Mouse (Mus musculus) heart, postnatal 10 days (tissue): Measurements from ENCODE around the gene AI467606. TPM values are rescaled to one million over a fixed set of nuclear protein-coding genes. Genes with fewer than 3 reads are reported as not detected.
A peak's percentile ranks its signal among the peaks of the same experiment; 100 is the strongest.

Source experiments
- DNase-seq, 2 experiments: peaks; one replicate each; pipeline ENCODE4 v3.0.0; 2021
- intact Hi-C: fragments of 180-260 bp; cut with DNase I; formaldehyde crosslinking; loops from one replicate; pipeline ENCODE4 v1.15.1; 2025
- total RNA-seq, 2 experiments: library from RNA; stranded (reverse); gene quantifications; 2 replicates each; pipeline ENCODE4 v1.2.3; 2021

The AI467606 gene
- total RNA-seq, 2 experiments from 2014 or later: 0.94 to 1.5 TPM

DNA sequence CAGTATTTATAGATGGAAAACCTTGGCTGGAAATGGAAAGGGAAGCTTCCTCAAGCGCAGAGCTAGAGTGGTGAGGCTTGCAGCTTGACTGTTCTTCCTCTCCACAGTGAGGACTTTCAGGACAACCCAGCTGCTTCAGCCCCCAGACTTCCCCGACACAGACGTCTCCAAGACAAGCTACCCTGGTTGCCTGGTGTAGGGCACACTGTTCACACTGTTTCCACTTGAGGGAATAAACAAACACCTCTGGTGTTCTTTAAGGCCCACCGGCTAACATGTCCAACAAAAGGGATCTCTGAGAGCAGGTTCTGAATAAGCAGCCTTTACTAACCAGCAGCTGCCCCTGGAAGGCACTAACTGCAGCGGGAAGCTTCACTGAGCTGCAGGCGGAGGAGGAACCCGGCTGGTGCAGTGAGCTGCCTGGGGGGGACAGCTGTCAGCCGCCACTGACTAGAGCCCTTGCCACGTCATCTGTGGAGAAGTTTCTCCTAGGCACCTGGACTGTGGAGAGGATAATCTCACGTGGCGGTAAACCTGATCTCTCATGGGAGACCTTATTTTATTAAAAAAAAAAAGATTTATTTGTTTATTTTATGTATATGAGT is 25.3 kb downstream of the AI467606 start:
- intact Hi-C loops: loop anchor here (10.0 kb wide), 1 partner anchor 472 kb away; the partner anchor contains the start of gene Sgf29
- DNase-seq: no peak

DNA sequence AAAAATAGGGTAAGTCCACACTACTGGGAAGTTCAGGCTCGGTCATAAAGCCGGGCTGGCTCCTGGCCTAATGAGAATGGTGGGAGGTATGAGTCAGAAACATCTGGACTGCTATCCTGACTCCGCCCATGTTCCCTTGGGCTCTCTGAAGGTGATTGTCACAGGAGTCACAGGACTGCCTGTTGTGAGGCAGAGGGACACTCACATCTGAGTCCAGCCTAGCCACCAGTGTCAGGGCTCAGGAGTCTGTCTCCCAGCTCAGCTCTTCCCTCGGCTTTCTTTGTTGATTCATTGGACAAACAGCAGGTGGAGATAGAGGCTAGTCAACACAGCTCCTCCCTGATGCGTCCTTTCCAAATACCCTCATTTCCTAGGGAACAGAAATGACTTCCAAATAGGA is 26.8 kb downstream of the AI467606 start:
- DNase-seq: peak; percentile 38 to 50
- intact Hi-C loops: loop anchor here (2.0 to 10.0 kb wide), 2 partner anchors 69 to 473 kb away; partner anchors contain the start of gene Sgf29

DNA sequence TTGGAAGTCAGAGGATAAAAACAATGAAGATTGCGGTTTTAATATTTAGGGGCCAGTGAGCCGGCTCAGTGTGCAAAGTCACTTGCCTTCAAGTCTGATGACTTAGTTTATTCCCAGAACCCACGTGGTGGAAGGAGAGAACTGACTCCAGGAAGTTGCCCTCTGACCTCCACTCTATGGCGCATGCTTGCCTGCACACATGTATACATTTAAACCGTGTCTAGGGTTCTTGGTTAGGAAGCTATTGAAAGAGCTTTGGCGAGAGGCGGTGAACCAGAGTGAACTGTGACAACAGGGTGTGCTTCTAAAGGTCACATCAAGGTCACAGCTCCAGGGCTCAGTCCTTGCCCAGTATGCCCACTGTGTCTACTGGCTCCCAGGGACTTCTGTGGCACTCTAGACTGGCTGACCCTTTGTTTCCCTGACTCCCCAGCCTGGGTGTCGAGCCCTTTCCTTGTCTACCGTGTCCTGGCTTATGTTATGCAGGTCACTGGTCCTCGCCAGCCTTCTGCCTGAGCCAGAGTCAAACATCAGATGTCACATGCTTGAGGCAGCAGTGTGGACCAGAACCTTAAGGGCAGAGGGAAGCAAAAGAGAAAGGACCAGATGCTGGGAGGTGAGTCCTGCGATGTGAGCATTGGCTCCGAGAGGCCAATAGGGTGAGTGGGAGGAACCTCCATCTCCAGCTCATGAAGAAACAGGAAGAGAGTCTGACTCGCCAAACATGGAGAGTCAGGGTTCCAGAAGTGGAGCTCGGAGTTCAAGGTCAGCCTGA is 27.7 kb downstream of the AI467606 start:
- intact Hi-C loops: loop anchor here (2.0 to 10.0 kb wide), 2 partner anchors 68 to 474 kb away; partner anchors contain the start of gene Sgf29

GRCm38 (mm10) chr7:127121061-127121910 is 30.1 kb downstream of the AI467606 start:
- intact Hi-C loops: no loop called here

More for the DNA sequence above, 27.7 kb downstream of the AI467606 start:
- no peak for DNase-seq

DNA sequence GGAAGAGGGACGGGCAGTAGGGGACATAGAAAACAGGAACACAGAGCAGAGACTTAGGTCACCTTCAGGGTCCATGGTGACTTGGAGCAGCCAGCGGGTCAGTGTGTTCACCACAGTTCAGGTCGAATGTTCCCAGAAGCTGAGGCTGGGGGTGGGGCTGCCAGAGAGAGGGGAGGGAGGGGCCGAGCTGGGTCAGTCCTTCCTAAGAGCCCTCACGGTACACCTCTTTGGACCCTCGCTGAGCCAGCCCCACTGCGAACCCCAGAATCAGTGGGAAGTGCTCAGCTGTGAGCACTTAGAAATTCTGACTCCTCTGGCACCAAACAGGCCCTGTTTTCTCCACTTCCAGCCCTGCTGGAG is 30.7 kb downstream of the AI467606 start, which contains the start of gene Qprt:
Gene Qprt, minus strand, starts transcription at position 316 of the 360 bp plus-strand sequence.
- intact Hi-C loops: no loop called here
- DNase-seq: no peak

More at GRCm38 (mm10) chr7:127121061-127121910, 30.1 kb downstream of the AI467606 start:
- no peak for DNase-seq

- peak; percentile 38 to 44 for DNase-seq
- intact Hi-C loops: loop anchor here (2.0 to 5.0 kb wide), 2 partner anchors 55 to 98 kb away; no protein-coding TSS in a partner anchor
Measured at GRCm38 (mm10) chr7:127129638-127130037, 38.5 kb downstream of the AI467606 start.

- no peak for DNase-seq
- intact Hi-C loops: loop anchor here (5.0 kb wide), 1 partner anchor 94 kb away; no protein-coding TSS in a partner anchor
Measured at GRCm38 (mm10) chr7:127133125-127133524, 42.0 kb downstream of the AI467606 start.

GRCm38 (mm10) chr7:127134821-127135447 is 43.8 kb downstream of the AI467606 start:
- intact Hi-C loops: loop anchor here (5.0 kb wide), 1 partner anchor 92 kb away; no protein-coding TSS in a partner anchor
- DNase-seq: no peak

GRCm38 (mm10) chr7:127136181-127137071 is 45.3 kb downstream of the AI467606 start:
- intact Hi-C loops: no loop called here
- no peak for DNase-seq

DNA sequence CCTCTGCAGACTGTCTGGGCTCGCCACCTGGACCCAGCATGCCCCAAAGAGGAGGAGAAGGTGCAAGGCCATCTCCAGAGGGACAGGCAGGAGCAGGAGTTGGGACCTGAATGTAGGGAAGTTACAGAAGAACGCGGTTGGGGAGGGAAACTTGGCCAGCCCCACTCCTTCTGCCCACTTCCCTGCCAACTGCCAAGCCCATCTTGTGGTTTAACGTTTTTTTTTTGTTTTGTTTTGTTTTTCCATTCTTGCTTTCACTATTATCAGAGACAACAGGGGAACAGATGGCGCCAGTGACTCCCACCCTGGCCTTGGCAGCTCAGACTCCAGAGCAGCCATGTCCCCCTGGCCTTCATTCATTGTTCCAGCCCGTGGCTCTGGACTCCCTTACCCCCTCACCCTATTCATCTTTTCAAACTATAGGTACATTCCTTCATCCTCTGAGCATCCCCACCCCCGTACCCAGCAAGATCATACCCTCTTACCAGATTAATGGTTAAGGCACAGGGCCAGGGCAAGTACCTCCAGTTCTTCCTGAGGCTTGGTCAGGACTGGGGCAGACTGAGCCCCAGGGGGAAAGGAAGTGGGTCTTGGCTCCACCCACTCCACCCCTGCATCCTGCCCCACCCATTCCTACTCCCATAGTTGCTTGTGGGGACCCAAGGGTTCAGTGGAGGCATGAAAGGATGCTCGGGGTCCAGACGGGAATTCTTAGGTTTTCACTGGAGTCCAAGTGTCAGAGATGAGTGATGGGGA is 46.3 kb downstream of the AI467606 start, which contains the start of gene Spn:
Gene Spn, minus strand, starts transcription at position 562 of the 756 bp plus-strand sequence.
- intact Hi-C loops: no loop called here
- DNase-seq: no peak

GRCm38 (mm10) chr7:127139100-127139499 is 47.9 kb downstream of the AI467606 start:
- intact Hi-C loops: no loop called here
- no peak for DNase-seq

DNA sequence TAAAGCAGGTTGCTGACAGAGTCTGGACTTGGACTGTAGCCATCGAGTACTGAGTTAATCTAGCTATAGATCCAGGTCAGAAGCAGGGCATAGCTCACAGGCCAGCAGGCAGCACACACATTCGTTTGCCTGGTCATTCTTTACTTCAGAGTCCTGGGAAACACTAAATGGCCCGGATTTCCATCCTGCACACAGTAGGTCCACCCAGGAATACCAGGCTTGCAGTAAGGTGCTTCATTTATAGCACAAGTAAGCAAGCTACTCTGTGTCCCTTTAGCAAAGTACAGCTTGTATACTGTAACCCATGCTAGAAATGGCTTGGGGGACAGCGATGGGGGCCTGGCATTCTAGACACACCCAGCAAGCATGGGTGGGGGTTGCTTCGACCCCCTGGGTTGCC is 48.4 kb downstream of the AI467606 start:
- DNase-seq: no peak
- intact Hi-C loops: no loop called here

GRCm38 (mm10) chr7:127140623-127141404 is 49.7 kb downstream of the AI467606 start:
- intact Hi-C loops: loop anchor here (5.0 kb wide), 1 partner anchor 41 kb away; no protein-coding TSS in a partner anchor

GRCm38 (mm10) chr7:127142214-127142613 is 51.1 kb downstream of the AI467606 start:
- intact Hi-C loops: loop anchor here (5.0 kb wide), 1 partner anchor 40 kb away; no protein-coding TSS in a partner anchor

More at GRCm38 (mm10) chr7:127140623-127141404, 49.7 kb downstream of the AI467606 start:
- DNase-seq: no peak

DNA sequence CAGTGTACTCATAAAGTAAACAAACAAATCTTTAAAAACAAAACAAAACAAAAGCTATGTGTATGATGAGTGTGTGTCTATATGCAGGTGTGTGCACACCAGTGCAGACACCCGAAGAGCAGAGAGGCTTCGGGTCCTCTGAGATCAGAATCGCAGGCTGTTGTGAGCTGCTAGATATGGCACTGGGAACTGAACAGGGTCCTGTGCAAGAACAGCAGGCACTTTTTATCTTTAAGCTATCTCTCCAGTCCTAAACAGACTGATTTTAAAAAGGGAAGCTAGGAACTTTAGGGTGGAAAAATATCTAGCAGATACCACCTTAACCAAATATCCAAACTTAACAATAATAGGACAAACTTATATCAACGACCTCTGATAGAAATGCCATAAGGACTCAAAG is 51.5 kb downstream of the AI467606 start:
- no peak for DNase-seq

More at GRCm38 (mm10) chr7:127142214-127142613, 51.1 kb downstream of the AI467606 start:
- DNase-seq: no peak

More for the DNA sequence above, 51.5 kb downstream of the AI467606 start:
- intact Hi-C loops: loop anchor here (5.0 kb wide), 1 partner anchor 40 kb away; no protein-coding TSS in a partner anchor
